Mouse (Mus musculus) brain, embryonic 14.5 days (tissue): ENCODE measurements around the gene Wnt8b. TPM values are rescaled to one million over a fixed set of nuclear protein-coding genes. Genes with fewer than 3 reads are reported as not detected.

ENCODE experiments used
- DNase-seq: peaks from one replicate; pipeline ENCODE4 v3.0.0-alpha.2; 2011; ENCODE audit warnings: low read depth
- CTCF ChIP-seq: fragments of 200-500 bp; IDR thresholded peaks from 2 replicates; pipeline ENCODE4 v1.5.1; 2012; ENCODE audit warnings: inconsistent platforms, mild to moderate bottlenecking, moderate library complexity, borderline replicate concordance; ENCODE audit not compliant: insufficient read depth, insufficient read length; ENCODE audit errors: extremely low read depth
- POLR2A ChIP-seq: fragments of 200-500 bp; IDR thresholded peaks from 2 replicates; pipeline ENCODE4 v1.6.1; 2012; ENCODE audit warnings: mild to moderate bottlenecking, inconsistent platforms, borderline replicate concordance; ENCODE audit not compliant: poor library complexity, insufficient read depth, insufficient read length, severe bottlenecking; ENCODE audit errors: extremely low read depth
- polyA plus RNA-seq: library from polyadenylated mRNA; depleted of rRNA; stranded (reverse); fragments of >200 nt; gene quantifications from 2 replicates; pipeline ENCODE4 v1.2.3, GENCODE M21; 2012

The Wnt8b gene
- polyA plus RNA-seq, 1 experiment = 3.6 TPM

GRCm38 (mm10) chr19:44512601-44513000 is 19.3 kb downstream of the Wnt8b start:
- no peak for DNase-seq
- no peak for TF ChIP-seq POLR2A
- TF ChIP-seq CTCF = no peak

GRCm38 (mm10) chr19:44513054-44513833 is 20.0 kb downstream of the Wnt8b start:
- no peak for TF ChIP-seq POLR2A
- no peak for TF ChIP-seq CTCF
- peak; percentile 54 for DNase-seq

- TF ChIP-seq POLR2A = no peak
- no peak for TF ChIP-seq CTCF
- DNase-seq = no peak
Observed at GRCm38 (mm10) chr19:44513921-44514482, 20.7 kb downstream of the Wnt8b start.

GRCm38 (mm10) chr19:44514521-44515451 is 21.5 kb downstream of the Wnt8b start:
- TF ChIP-seq POLR2A (no peak), CTCF (peak; percentile 44; the same call in 1 of the 2 replicates)
- peak; percentile 96 for DNase-seq

GRCm38 (mm10) chr19:44515769-44516168 is 22.5 kb downstream of the Wnt8b start:
- DNase-seq = no peak
- no peak for TF ChIP-seq CTCF
- TF ChIP-seq POLR2A = no peak

GRCm38 (mm10) chr19:44517996-44518768 is 24.9 kb downstream of the Wnt8b start:
- peak; percentile 61 for DNase-seq
- TF ChIP-seq POLR2A (no peak), CTCF (peak; percentile 42; the same call in 1 of the 2 replicates)

- TF ChIP-seq POLR2A = no peak
- peak; percentile 19; the same call in 1 of the 2 replicates for TF ChIP-seq CTCF
- no peak for DNase-seq
Observed at GRCm38 (mm10) chr19:44519152-44519551, 25.9 kb downstream of the Wnt8b start.

GRCm38 (mm10) chr19:44525551-44526205 is 32.4 kb downstream of the Wnt8b start:
- no peak for TF ChIP-seq CTCF
- no peak for TF ChIP-seq POLR2A
- no peak for DNase-seq

GRCm38 (mm10) chr19:44530018-44530417 is 36.7 kb downstream of the Wnt8b start:
- no peak for DNase-seq
- no peak for TF ChIP-seq POLR2A
- TF ChIP-seq CTCF = no peak

GRCm38 (mm10) chr19:44535376-44535775 is 42.1 kb downstream of the Wnt8b start:
- peak; percentile 37 for DNase-seq
- no peak for TF ChIP-seq POLR2A
- TF ChIP-seq CTCF = peak; percentile 61; the same call in 1 of the 2 replicates
